Mouse (Mus musculus): ENCODE data around the gene Dazap1.
A peak's percentile ranks its signal among the peaks of the same experiment; 100 is the strongest.
"Not testable (repeated sequence)": the region's sequence is repeated elsewhere in the genome, so short reads cannot be mapped to it uniquely, and the experiment has no call there.

The Dazap1 gene

DNA sequence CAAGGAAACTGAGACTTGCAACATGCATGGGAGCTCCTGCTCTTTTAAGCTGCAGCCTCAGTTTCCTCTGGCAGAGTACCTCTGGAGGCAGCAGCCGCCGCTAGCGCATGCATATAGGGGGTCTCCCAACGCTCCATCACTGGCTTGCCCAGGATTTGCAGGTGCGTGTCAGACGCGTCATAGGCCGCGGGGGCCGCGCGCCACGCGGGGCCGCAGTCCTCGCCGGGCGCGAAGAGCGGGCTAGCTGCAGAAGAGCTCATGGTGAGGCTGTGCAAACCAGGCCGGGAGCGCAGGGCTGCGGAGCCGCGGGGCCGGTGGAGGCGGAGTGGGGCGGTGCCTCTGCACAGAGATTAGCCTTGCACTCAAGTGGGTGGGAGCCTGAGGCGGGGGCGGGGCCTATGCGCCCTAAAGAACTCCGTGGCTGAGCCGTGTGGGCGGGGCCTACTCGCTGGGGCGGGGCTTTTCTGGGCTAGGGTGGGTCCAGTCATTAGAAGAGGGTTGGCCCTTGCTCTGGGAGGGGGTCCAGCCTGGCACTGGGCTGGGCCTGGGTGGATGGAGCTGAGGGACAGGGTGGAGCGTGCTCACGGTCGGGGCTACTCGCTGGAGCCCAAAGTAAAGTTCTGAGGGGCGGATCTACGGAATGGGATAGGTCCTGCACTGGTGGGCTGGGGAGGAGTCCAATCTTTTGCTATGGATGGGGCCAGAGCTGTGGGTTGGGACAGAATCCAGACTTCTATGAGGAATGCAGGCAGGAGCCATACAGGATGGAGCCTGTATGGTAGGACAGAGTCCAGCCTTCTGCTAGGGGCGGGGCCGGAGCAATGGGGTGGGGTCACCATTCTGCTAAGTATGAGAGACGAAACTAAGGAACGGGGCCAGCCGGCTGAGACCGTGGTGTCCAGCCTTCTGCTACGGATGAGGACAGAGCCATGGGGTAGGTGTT is at the start of gene Dazap1, which contains the start of gene Gamt:
TSS of gene Dazap1 (plus strand) at position 845 of the 943 bp plus-strand sequence.
TSS of gene Gamt (minus strand) at position 371 of the 943 bp plus-strand sequence.
- peak; percentile 97 to 99 for DNase-seq

DNA sequence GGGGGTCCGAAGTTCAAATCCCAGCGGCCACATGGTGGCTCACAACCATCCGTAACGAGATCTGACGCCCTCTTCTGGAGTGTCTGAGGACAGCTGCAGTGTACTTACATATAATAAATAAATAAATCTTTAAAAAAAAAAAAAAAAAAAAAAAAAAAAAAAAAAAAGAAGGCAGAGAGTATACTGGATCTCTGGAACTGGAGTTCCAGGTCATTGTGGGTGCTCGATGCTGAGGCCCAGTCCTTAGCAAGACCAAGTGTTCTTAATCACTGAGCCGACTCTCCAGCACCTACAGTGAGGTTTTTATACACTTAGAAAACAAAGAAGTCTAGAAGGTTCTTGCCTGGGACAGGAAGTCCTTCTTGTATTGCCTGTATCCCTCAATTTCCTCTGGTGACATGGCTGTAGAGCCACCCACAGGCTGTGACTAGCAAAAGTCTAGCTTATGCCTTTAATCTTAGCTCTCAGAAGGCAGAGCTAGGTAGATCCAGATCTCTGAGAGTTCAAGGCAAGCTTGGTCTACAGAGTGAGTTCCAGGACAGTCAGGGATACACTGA is 49.7 kb upstream of the Dazap1 start:
- DNase-seq = not testable (repeated sequence)

DNA sequence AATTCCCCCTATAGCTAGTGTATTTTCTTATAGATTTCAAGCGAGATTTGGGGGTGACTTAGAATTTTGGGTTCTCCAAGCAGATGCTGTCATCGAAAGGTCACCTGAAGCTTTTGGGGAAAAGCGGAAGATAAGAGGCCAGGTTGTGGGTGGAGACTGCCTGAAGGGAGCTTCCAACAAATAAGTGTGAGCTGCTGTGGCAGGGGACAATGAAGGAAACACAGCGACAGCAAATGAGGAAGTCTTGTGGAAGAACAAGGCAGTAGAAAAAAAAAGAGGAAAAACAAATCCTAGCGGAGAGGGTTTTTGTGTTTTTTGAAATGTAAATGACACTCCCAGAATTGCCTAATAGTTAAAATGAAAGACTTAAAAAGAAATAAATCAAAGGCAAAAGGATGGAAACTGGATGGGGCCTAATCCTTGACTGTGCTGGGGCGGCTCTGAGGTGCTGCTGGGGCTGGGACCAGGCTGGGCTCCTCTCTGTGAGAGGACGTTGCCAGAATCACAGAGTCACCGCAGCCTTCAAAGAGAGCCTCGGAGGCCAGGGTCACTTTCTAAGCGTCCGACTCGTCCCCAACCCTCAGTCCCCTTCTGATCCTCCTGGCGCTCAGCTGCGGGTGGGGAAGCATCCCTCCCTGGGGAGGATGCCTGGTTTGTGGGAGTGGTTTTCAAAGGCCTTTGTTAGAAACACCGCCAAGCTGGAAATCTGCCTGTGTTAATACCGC is 46.1 kb upstream of the Dazap1 start:
- no peak for DNase-seq

DNA sequence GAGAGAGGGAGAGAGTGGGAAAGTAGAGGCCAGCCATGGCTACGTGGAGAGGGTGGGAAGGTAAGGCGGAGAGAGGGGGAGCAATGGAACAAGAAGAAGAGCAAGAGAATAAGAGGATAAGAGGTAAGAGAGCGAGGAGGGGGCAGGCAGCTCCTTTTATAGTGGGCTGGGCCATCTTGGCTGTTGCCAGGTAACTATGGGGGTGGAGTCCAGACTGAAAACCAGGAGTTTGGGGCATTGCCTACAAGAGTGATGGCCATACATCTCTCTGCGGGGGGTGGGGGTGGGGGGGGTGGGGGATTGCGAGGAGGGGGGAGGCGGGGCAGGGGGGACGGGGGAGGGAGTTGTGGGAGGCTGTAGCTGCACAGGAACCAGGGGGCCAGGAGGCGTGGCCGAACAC is 40.6 kb upstream of the Dazap1 start:
- DNase-seq = no peak

DNA sequence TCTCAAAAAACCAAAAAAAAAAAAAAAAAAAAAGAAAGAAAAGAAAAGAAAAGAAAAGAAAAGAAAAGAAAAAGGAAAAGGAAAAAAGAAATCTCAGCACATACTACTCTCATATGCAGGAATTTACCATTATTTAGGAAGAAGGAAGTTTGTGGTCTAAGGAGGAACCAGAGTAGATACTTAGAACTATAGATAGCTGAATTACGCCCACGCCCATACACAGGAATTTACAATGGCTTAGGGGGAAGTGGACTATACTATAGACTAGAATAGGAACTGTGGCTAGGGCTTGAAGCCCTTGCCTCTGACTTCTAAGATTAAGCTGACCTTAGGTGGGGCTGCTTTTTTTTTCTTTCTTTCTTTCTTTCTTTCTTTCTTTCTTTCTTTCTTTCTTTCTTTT is 38.1 kb upstream of the Dazap1 start:
- not testable (repeated sequence) for DNase-seq

DNA sequence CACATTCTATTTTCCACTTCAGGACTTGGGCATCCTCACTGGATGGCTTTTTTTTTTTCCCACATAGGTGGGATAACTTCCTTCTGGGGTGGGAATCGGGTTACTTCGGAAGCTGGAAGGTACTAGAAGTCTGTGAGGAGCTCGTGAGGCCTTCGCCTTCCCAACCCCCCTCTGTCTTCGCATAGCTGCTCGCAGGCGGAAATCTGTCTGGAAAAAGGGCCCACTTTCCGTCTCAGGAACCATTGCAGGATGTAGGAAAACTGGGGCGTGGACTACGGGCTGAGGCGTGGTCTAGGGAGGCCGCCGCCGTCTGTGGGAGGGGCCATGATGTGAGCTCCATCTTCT is 35.2 kb upstream of the Dazap1 start:
- DNase-seq = no peak

DNA sequence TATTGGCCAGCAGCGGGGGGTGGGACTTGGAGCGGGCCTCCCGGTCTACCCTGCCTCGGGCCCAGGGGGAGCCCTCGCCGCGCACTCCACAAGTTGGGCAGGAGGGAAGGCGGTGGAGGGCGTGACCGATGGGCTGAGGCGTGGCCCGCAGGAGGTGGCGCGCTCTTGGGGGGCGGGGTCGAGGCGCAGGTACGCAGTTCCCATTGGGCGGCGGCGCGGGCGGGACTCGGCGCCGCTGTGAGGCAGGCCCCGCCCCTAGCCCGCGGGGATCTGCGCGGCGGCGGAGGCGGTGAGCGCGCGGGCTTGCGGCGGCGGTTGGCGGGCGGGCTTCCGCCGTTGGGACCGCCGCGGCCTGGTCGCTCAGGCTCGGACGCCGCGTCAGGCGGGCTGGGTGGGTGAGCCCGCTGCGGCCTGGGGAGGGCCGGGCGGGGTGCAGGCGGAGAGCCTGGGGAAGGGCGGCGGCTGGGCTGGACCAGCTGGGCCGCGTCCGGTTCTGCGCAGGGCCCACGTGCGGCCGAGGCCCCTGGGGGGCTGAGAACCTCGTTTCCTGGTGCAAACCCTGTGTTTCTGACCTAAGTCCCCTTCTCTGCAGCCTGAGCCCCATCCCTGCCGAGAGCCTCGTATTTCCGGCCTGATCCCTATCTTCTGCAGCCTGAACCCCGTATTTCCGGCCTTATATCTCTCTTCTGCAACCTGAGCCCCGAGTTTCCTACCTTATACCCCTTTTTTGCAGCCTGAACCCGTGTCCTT is 34.7 kb upstream of the Dazap1 start, which contains the start of gene Mum1:
TSS of gene Mum1 (plus strand) at position 19 of the 750 bp plus-strand sequence.
- peak; percentile 98 to 99 for DNase-seq

DNA sequence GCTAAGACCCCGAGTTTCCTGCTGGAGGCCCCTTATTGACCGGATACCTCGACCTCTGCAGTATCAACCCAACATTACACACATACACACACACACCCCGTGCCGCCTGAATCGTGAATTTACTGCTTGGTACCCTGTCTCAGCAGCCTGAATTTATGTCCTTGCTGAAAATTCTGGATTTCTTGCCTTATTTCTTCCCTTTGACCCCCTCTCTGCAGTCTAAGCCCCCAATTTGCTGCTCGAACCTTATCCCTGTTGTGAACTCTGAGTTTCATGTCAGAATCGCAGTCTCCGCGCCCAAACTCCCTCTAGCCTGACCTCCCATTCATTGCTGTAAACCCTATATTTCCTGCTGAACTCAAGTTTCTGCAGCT is 34.1 kb upstream of the Dazap1 start:
- DNase-seq = no peak

DNA sequence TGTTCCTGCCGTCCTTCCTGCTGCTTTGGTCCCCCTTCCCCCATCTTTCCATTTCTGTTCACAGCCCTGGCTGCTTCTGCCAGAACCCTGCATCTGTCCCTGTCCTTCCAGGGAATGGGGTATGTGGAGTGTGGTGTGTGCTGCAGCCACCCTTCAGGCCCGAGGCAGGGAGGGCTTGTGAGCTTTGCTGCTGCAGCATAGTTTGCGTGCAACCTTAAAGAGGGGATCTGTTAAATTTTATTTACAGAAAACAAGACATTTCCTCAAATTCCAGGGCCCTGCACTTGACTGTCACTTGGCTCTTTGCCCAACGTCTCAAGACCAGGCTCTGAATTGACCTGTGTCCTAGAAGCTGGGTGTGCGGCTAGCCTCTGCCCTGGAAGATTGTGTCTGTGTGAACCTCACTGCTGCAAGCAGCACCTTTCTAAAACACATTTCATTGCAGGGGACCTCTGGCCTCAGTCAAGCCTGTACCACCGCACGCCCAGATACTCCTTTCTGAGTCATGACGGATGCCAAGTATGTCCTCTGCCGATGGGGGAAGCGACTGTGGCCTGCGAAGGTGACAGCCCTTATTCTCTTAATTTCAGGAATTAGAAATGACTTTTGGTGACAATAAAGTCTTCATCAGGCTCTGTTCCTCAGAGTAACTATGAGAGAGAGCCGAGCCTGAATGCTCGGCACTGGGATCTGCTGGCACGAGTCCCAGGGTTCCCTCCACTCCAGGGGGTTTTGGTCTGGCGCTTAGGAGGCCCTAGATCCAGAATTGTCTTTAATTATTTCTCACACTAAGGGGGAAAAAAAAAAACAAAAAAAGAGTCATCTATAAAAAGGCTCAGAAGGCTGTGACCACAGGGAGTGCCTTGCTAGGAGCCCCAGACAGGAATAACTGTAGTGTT is 33.2 kb upstream of the Dazap1 start:
- DNase-seq = peak; percentile 70 to 76

DNA sequence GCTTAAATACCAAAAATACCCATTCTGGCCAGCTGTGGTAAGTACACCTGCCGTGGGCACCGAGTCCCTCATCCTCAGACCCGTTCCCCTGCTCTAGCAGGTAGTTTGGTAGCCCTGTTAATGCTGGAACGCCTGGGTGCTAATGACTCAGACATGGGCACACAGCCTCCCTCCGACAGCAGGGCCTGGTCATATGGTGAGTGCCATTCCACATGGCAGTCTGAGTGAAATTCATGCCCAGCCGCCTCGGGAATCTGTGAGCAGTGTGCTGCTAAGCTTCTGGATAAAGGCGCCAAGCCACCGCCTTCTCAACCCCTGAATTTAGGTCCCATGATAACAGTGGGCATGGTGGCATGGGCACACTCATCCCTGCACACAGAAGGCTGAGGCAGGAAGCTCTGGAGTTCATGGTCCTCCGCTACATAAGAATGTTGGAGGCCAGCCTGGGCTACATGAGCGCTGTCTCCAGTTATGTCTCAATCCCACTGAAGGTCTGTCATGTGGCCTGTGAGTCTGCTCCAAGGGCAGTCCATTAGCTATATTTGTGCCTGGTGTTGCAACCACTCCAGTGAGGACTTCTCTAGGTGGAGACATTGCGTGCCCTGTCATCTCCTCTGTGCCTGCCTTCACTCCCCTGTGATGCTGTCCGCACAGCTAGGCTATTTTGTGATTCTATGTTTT is 25.0 kb upstream of the Dazap1 start:
- DNase-seq = no peak

DNA sequence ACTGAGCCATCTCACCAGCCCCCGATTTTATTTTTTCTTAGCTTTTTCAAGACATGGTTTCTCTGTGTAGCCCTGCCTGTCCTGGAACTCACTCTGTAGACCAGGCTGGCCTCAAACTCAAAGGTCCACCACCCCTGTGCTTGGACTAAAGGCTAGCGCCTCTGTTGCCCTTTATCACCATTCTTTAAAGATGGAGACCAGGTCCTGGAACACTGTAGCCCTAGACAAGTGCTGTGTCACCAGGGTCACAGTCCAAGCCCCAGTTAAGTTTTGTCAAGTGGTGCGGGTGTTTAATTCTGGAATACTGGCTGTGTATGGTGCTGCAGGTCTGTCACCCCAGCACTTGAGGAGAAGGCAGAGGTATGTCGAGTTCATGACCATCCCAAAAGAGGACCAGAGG is 24.3 kb upstream of the Dazap1 start:
- DNase-seq = no peak

DNA sequence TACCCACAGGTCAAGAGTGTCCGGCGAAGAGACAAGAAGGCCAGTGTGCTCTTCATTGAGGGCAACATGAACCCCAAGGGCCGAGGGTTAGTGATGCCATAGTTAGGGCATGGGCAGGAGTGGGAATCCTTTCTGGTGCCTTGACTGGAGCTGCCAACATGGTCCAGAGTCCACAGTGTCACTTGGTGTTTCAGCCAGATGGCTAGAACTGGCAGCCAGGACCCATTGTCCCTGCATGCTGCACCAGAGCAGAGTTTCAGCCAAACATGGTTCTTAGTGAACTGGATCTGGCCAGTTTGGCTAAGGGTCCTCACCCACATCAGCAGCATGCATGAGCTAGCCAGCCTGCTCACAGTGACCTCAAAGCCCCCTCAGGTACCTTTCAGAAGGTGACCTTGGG is 23.0 kb upstream of the Dazap1 start:
- peak in 1 of 2 experiments; percentile 53 for DNase-seq

DNA sequence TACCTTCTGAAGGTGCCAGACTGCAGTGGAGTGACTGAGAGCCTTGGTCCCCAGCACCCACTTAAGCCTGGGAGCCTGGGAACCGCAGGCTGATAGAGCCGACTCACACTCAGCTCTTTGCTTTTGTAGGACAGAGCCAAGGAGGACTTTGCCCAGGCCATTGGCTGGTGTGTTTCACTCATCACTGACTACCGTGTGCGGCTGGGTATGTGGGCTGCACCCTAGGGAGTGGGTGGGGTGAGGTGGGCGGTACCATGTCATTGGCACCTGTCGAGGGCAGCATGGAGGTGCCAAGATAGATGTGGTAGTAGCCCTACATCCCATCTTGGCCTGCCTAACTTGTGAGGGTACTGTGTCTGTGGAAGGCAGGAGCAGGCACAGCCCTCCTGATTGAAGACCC is 21.5 kb upstream of the Dazap1 start:
- DNase-seq = no peak

DNA sequence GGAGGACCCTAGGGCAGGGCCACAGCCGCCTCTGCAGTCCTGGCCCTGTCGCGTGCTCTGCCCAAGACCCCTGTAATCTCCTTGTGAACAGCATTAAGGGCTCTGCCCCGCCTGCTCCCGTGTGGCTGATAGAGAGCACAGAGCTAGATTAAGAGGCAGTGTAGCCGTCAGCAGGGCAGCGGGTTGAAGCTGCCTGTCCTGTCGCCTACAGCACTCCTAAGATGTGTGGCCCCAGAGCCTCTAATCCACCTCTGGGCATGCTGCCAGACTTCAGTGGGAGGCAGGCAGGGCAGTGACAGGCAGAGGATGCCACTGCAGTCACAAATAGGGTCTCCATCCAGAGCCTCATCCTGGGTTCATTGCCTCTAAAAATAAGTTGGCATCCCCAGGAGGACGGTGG is 19.2 kb upstream of the Dazap1 start:
- peak; percentile 74 to 77 for DNase-seq

DNA sequence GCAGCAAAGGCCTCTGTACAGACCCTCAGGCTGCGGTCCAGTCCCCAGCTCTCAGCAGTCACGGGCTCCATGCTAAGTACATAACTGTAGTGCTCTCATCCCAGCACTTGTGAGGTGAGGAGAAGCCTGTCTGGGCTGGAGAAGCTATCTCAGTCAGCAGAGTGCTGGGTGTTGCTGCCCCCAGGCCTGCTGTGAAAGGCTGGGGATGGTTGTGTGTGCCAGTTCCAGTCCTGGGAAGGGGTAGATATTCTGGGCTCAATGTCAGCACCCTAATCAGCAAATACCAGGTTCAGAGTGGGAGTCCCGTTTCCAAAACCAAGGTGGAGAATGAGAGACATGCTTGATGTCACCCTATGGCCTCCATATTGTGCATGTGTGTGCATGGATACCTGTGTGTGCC is 18.7 kb upstream of the Dazap1 start:
- no peak for DNase-seq

DNA sequence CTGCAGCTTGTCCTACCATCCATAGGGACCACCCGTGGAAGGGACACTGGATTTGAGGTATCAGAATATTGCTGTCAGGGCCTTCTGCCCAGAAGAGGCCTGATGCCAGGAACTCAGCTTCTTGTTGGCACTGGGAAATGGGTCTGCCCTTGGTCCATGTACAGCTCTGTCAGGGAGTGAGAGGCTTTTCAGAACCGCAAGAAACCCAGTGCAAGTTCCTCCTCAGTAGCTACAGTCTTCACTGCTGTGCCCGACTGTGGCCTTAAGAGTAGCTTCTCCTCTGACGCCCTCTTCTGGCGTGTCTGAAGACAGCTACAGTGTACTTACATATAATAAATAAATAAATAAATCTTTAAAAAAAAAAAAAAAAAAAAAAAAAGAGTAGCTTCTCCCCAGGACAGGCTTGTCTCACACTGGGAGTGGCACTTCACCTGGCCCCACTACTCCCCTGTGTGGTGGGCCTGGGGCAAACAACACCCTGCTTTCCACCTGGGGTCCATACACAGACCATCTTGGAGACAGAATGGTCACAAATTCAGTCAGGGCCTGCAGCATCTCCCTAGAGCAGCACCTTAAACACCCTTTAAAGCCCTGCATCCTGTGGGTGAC is 16.4 kb upstream of the Dazap1 start:
- DNase-seq = peak; percentile 86 to 91

DNA sequence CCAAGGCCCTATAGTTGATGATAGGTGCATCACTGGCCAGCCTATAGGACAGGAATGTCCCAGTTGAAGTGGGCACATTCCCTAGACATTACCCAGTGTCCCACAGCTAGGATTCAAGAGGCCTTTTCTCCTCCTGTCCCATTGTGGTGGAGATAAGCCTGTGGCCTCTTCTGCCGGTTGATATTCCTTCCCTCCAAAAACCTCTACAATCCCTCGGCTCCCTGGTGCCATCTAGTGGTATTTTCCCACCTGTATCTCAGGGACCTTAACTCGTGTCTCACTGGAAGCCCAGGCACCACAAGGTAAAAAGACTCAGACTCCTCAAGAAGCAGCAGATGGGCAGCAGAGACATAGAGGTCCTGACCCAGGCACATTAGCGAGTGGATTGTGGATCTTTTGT is 15.7 kb upstream of the Dazap1 start:
- peak; percentile 95 to 98 for DNase-seq

DNA sequence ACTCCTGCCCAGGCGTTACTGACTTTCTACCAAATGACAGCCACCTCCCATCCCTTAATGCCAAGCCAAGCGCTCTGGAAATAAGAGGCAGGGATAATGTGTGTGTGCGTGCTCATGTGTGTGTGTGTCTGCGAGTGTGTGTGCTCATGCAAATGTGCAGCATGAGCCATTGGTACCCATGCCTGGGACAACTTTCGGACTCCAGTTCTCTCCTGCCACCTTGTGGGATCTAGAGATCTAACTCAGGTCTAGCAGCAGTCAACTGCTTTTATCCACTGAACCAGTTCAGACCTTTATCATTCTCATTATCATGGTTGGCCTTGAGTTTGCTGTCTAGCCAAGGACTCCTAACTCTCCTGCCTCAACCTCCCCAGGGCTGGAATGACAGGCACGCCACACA is 13.4 kb upstream of the Dazap1 start:
- DNase-seq = peak; percentile 59 to 62

DNA sequence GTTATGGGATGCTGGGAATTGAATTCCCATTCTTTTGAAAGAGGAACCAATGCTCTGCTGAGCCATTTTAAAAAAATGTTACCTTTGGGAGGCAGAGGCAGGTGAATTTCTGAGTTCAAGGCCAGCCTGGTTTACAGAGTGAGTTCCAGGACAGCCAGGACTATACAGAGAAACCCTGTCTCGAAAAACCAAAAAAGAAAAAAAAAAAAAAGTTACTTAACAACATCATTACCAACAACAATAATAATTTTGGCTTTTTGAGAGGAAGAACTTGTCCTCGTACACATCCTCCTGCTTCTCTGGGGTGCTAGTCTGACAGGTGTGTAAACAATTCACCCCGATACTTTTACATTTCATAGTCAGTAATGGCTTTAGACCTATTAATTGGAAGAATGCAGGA is 12.8 kb upstream of the Dazap1 start:
- not testable (repeated sequence) for DNase-seq

DNA sequence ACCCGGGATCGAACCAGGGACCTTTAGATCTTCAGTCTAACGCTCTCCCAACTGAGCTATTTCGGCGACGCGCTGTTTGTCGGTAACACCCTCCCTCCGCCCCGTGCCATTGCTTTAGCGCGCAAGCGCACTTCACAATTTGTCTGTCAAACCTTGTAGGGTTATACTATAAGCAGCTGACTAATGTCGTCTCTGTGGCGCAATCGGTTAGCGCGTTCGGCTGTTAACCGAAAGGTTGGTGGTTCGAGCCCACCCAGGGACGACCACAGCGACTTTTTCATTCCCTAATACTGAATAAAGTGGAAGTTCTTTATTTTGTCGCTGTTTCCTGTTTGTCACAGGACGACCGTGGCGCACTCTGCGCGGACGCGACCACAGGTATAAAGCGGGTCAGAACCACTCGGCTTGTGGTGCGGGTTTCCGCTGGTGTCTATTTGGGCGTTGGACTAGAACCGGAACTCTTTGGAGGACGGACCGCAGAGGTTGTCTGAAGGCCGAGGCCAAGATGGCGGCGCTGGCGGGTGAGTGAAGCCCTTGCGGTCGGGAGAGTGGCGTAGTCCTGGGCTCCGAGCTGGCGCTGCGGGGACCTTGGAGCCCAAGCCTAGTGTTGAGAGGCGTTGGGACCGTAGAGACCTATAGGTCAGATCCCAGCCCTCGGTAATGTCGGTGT is 12.2 kb upstream of the Dazap1 start, which contains the start of gene Ndufs7:
TSS of gene Ndufs7 (plus strand) at position 151 of the 670 bp plus-strand sequence.
- peak; percentile 95 to 97 for DNase-seq
